ENCODE assay signal across 8 mouse cellular contexts in the genomic region with DNA sequence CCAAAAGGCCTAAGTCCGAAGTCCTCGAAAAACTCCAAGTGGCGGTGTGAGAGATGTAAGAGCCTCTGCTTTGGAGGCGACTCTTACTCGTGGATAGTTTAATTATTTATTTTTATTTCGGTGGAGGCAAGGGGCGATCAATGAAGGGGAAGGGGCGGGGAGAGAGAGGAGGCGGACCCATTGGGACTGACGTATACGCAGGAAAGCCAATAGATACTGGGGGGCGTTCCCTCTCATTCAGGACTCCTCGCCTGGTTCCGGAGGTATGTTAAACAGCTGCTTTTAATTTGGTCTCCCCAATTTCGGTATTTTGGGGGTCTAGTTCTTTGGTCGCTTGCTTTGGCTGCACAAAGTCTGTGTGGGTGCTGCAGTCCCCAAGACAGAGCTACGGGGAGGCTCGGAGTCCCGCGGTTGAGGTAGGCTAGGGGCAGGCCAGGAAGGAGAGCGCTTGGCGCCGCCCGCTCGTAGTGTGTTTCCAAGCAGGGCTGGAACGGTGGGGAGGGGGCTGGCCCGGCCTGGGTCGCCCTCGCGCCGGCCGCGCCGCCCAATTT. TPM values are rescaled to one million over a fixed set of nuclear protein-coding genes. Genes with fewer than 3 reads are reported as not detected.
A peak's percentile ranks its signal among the peaks of the same experiment; 100 is the strongest.
DNase-seq lines count a peak whose midpoint lies in the region; ATAC-seq lines count a peak whose summit lies in the region.

Gene Sin3a, plus strand, starts transcription at position 240 of the 551 bp plus-strand sequence.

- H3K4me3 ChIP-seq in embryonic facial prominence, embryonic 13.5 days = peak within 1 kb of the TSS; percentile 94
- peak within 1 kb of the TSS; percentile 93 for H3K4me3 ChIP-seq in limb, embryonic 12.5 days (replicated peaks)
- peak within 1 kb of the TSS; percentile 98 for H3K4me3 ChIP-seq in midbrain, embryonic 14.5 days (replicated peaks; ENCODE audit: low read depth, low read length)

- H3K4me1 ChIP-seq in embryonic facial prominence, embryonic 13.5 days = peaks cover 24% of the 10 kb centered on the region
- H3K4me1 ChIP-seq in limb, embryonic 12.5 days (replicated peaks) = peaks cover 25% of the 10 kb centered on the region
- H3K4me1 ChIP-seq in midbrain, embryonic 14.5 days (ENCODE audit: control insufficient read depth, insufficient read depth, low read length) = peaks cover 16% of the 10 kb centered on the region

- no peaks in the 10 kb centered on the region for H3K27me3 ChIP-seq in embryonic facial prominence, embryonic 13.5 days
- H3K27me3 ChIP-seq in limb, embryonic 12.5 days = no peaks in the 10 kb centered on the region
- H3K27me3 ChIP-seq in midbrain, embryonic 14.5 days (ENCODE audit: control insufficient read depth, insufficient read depth, low read length) = no peaks in the 10 kb centered on the region

- H3K27ac ChIP-seq in embryonic facial prominence, embryonic 13.5 days = peak within 1 kb of the TSS; percentile 99
- H3K27ac ChIP-seq in limb, embryonic 12.5 days = peak within 1 kb of the TSS; percentile 99
- H3K27ac ChIP-seq in midbrain, embryonic 14.5 days (replicated peaks; ENCODE audit: low read depth, low read length) = peak within 1 kb of the TSS; percentile 94

- under 1% methylated on average over 34 of the region's 34 CpGs for WGBS in embryonic facial prominence, embryonic 13.5 days
- WGBS in limb, embryonic 12.5 days = under 1% methylated on average over 34 of the region's 34 CpGs
- under 1% methylated on average over 34 of the region's 34 CpGs for WGBS in midbrain, embryonic 14.5 days

- H3K9ac ChIP-seq in embryonic facial prominence, embryonic 13.5 days = peak within 1 kb of the TSS; percentile 86
- H3K9ac ChIP-seq in limb, embryonic 12.5 days (replicated peaks) = peak within 1 kb of the TSS; percentile 78
- H3K9ac ChIP-seq in midbrain, embryonic 14.5 days (replicated peaks; ENCODE audit: low read length) = peak within 1 kb of the TSS; percentile 64

- H3K36me3 ChIP-seq in embryonic facial prominence, embryonic 13.5 days = peaks cover 5% of the 10 kb centered on the region; the same call in 1 of the 2 replicates
- H3K36me3 ChIP-seq in limb, embryonic 12.5 days = no peaks in the 10 kb centered on the region; the same call in 1 of the 2 replicates
- H3K36me3 ChIP-seq in midbrain, embryonic 14.5 days (ENCODE audit: control insufficient read depth, insufficient read depth, low read length) = no peaks in the 10 kb centered on the region

- peak; percentile 74 for DNase-seq in 3134 (ENCODE audit: extremely low read depth, insufficient read length, low spot score)
- peak; percentile 82 for DNase-seq in adrenal gland, postnatal 10 days
- peak; percentile 81 for DNase-seq in heart, adult 8-10 months (ENCODE audit: low spot score)
- peak; percentile 88 for DNase-seq in kidney, adult 8-10 months
- DNase-seq in midbrain, embryonic 14.5 days = peak; percentile 89
- DNase-seq in spleen, adult 18-20 months = peak; percentile 54 to 70

- peak within 1 kb of the TSS; percentile 86 for H3K4me2 ChIP-seq in embryonic facial prominence, embryonic 13.5 days
- peak within 1 kb of the TSS; percentile 90 for H3K4me2 ChIP-seq in limb, embryonic 12.5 days
- H3K4me2 ChIP-seq in midbrain, embryonic 14.5 days (ENCODE audit: low read length) = peak within 1 kb of the TSS; percentile 84

- ATAC-seq in embryonic facial prominence, embryonic 13.5 days (ENCODE audit: insufficient number of reproducible peaks, insufficient read depth, low FRiP score, low TSS enrichment, low read depth) = no peak
- ATAC-seq in limb, embryonic 12.5 days (ENCODE audit: insufficient number of reproducible peaks, insufficient read depth, low FRiP score, low TSS enrichment, low read depth) = no peak
- no peak for ATAC-seq in midbrain, embryonic 14.5 days (ENCODE audit: low FRiP score, low TSS enrichment)

- no peaks in the 10 kb centered on the region for H3K9me3 ChIP-seq in embryonic facial prominence, embryonic 13.5 days
- H3K9me3 ChIP-seq in limb, embryonic 12.5 days = no peaks in the 10 kb centered on the region
- no peaks in the 10 kb centered on the region for H3K9me3 ChIP-seq in midbrain, embryonic 14.5 days (ENCODE audit: control insufficient read depth, low read length)

RNA-seq across cellular contexts. Expression of gene Sin3a, which starts in this region (rescaled TPM):
- 10 to 100 TPM; 53.0 to 59.1 TPM for total RNA-seq in adrenal gland, postnatal 10 days (2021)
- polyA plus RNA-seq in embryonic facial prominence, embryonic 13.5 days (2015; fragmentation: Nextera tagmentation; extraction: Ambion mirVana) = 35.2 and 45.1 TPM in 2 replicates
- 10 to 100 TPM; 28.4 to 40.4 (median 30.9) TPM for total RNA-seq in heart, adult 8-10 months (2022)
- 42.1 and 54.4 TPM in 2 replicates for polyA plus RNA-seq in limb, embryonic 12.5 days (2016; fragmentation: Nextera tagmentation; extraction: Ambion mirVana)
- polyA plus RNA-seq in midbrain, embryonic 14.5 days (2014; fragmentation: Nextera tagmentation; extraction: Ambion mirVana) = 23.4 and 40.8 TPM in 2 replicates
